Mouse (Mus musculus): ENCODE measurements at regions not wholly inside any gene's neighbourhood (a gene's known extent, or its start where the extent isn't known, plus 50 kb on each side); places are given as distances from the start of the nearest gene placed in this dataset.
"Not testable (repeated sequence)": the region's sequence is repeated elsewhere in the genome, so short reads cannot be mapped to it uniquely, and the experiment has no call there.

GRCm38 (mm10) chr14:53362054-53362453, 866.5 kb upstream of the Olfr1507 start:
- ATAC-seq (replicated peaks; ENCODE audit: poor library complexity, severe bottlenecking) = peak; percentile 37; the same call in 1 of the 2 replicates

- ATAC-seq (replicated peaks; ENCODE audit: poor library complexity, severe bottlenecking) = peak; percentile 66
Observed at GRCm38 (mm10) chr14:53357498-53357897, 861.9 kb upstream of the Olfr1507 start.

GRCm38 (mm10) chr14:53356783-53357182, 861.2 kb upstream of the Olfr1507 start:
- ATAC-seq (replicated peaks; ENCODE audit: poor library complexity, severe bottlenecking) = not testable (repeated sequence)

GRCm38 (mm10) chr14:53351457-53351856, 855.9 kb upstream of the Olfr1507 start:
- peak; percentile 26; the same call in 1 of the 2 replicates for ATAC-seq (replicated peaks; ENCODE audit: poor library complexity, severe bottlenecking)

GRCm38 (mm10) chr14:53350780-53351179, 855.2 kb upstream of the Olfr1507 start:
- peak; percentile 98 for ATAC-seq (replicated peaks; ENCODE audit: poor library complexity, severe bottlenecking)

GRCm38 (mm10) chr14:53349111-53349510, 853.6 kb upstream of the Olfr1507 start:
- ATAC-seq (replicated peaks; ENCODE audit: poor library complexity, severe bottlenecking) = peak; percentile 57; the same call in 1 of the 2 replicates

GRCm38 (mm10) chr14:53345568-53345967, 850.0 kb upstream of the Olfr1507 start:
- ATAC-seq (replicated peaks; ENCODE audit: poor library complexity, severe bottlenecking) = peak; percentile 98

GRCm38 (mm10) chr14:53343849-53344248, 848.3 kb upstream of the Olfr1507 start:
- ATAC-seq (replicated peaks; ENCODE audit: poor library complexity, severe bottlenecking) = not testable (repeated sequence)

GRCm38 (mm10) chr14:53339167-53339566, 843.6 kb upstream of the Olfr1507 start:
- not testable (repeated sequence) for ATAC-seq (replicated peaks; ENCODE audit: poor library complexity, severe bottlenecking)

- ATAC-seq (replicated peaks; ENCODE audit: poor library complexity, severe bottlenecking) = not testable (repeated sequence)
Observed at GRCm38 (mm10) chr14:53337446-53337845, 841.9 kb upstream of the Olfr1507 start.

GRCm38 (mm10) chr14:53336705-53337104, 841.2 kb upstream of the Olfr1507 start:
- ATAC-seq (replicated peaks; ENCODE audit: poor library complexity, severe bottlenecking) = not testable (repeated sequence)

GRCm38 (mm10) chr14:53334451-53334850, 838.9 kb upstream of the Olfr1507 start:
- ATAC-seq (replicated peaks; ENCODE audit: poor library complexity, severe bottlenecking) = peak; percentile 53; the same call in 1 of the 2 replicates

GRCm38 (mm10) chr14:53331153-53331552, 835.6 kb upstream of the Olfr1507 start:
- not testable (repeated sequence) for ATAC-seq (replicated peaks; ENCODE audit: poor library complexity, severe bottlenecking)

- ATAC-seq (replicated peaks; ENCODE audit: poor library complexity, severe bottlenecking) = not testable (repeated sequence)
Observed at GRCm38 (mm10) chr14:53324367-53324766, 828.8 kb upstream of the Olfr1507 start.

- ATAC-seq (replicated peaks; ENCODE audit: poor library complexity, severe bottlenecking) = peak; percentile 84
Observed at GRCm38 (mm10) chr14:53318512-53319309, 823.2 kb upstream of the Olfr1507 start.

GRCm38 (mm10) chr14:53312490-53312889, 816.9 kb upstream of the Olfr1507 start:
- peak; percentile 25; the same call in 1 of the 2 replicates for ATAC-seq (replicated peaks; ENCODE audit: poor library complexity, severe bottlenecking)

GRCm38 (mm10) chr14:53303179-53303578, 807.6 kb upstream of the Olfr1507 start:
- not testable (repeated sequence) for ATAC-seq (replicated peaks; ENCODE audit: poor library complexity, severe bottlenecking)

GRCm38 (mm10) chr14:53302491-53302829, 806.9 kb upstream of the Olfr1507 start:
- ATAC-seq (replicated peaks; ENCODE audit: poor library complexity, severe bottlenecking) = not testable (repeated sequence)

- ATAC-seq (replicated peaks; ENCODE audit: poor library complexity, severe bottlenecking) = peak; percentile 93
Observed at GRCm38 (mm10) chr14:53301722-53302490, 806.4 kb upstream of the Olfr1507 start.

- ATAC-seq (replicated peaks; ENCODE audit: poor library complexity, severe bottlenecking) = peak; percentile 66
Observed at GRCm38 (mm10) chr14:53301110-53301509, 805.6 kb upstream of the Olfr1507 start.

GRCm38 (mm10) chr14:53299735-53300134, 804.2 kb upstream of the Olfr1507 start:
- ATAC-seq (replicated peaks; ENCODE audit: poor library complexity, severe bottlenecking) = not testable (repeated sequence)

All from granulocyte monocyte progenitor cell, adult 5-6 weeks (primary cell).